Mouse (Mus musculus) kidney, postnatal 14 days (tissue): ENCODE results near the gene Baz1a.
"Not testable (repeated sequence)": the region's sequence is repeated elsewhere in the genome, so short reads cannot be mapped to it uniquely, and the experiment has no call there.

ENCODE experiments used
- DNase-seq: peaks from one replicate; pipeline ENCODE4 v3.0.0; 2022; ENCODE audit warnings: mixed read lengths

Baz1a gene

GRCm38 (mm10) chr12:55007361-55008008 lies 6.7 kb downstream of the Baz1a start:
- no peak for DNase-seq

DNA sequence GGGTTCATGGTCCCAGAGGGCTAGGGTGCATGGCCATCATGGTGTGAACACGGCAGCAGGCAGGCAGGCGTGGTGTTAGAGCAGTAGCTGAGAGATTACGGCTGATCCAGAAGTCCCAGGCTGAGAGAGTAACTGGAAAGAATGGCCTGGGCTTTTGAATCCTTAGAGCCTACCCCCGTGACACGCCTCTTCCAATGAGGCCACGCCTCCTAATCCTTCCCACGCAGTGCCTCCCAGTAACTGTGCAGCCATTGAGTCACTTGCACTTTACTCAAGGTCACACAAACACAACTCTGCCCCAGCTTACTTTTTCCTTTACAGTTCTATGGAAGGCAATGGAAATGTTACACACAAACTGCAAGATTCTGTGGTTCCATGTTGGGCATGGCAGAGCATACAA lies 8.1 kb downstream of the Baz1a start:
- no peak for DNase-seq

DNA sequence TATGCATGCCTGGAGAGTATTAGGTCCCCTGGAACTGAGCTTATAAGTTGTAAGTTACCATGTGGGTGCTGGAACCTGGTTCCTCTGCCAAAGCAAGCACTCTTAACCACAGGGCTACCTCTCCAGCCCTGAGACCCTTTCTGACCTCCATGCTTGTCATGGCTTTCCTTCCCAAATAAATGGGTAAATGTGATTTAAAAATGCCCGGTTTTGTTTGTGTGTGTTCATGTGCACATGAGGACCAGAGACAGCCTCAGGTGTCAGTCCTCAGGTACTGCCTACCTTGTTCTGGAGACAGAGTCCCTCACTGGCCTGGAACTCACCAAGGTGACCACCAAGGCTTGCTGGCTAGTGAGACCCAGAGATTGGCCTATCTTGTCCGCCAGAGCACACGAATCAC lies 9.8 kb downstream of the Baz1a start:
- no peak for DNase-seq

DNA sequence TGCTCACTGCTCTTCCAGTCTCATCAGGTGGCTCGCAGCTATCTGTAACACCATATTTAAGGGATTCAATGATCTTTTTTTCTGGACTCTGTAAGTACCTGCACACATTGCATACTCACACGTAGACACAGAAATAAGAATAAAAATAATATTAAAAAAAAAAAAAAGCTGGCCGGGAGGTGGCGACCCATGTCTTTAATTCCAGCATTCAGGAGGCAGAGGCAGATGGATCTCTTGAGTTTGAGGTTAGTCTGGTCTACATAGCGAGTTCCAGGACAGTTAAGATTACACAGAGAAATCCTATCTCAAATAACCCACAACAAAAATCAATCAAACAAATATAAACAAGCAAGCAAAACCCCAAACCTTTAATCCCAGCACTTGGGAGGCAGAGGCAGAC lies 10.3 kb downstream of the Baz1a start:
- DNase-seq = no peak

DNA sequence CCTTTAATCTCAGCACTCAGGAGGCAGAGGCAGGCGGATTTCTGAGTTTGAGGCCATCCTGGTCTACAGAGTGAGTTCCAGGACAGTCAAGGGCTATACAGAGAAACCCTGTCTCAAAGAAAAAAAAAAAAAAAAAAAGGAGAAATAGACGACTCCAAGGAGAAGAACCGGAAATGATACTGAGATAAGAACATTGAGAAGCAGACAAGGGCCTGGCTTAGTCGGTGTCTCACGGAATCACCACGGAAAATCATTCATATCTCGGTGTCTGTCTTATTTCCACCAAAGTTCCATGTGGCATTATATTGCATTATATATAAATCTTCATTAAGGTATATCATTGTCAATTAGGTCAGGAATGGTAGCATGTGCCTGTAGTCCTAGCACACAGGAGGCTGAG lies 11.6 kb downstream of the Baz1a start:
- DNase-seq = not testable (repeated sequence)

- DNase-seq = peak; percentile 20
These were observed 15.0 kb downstream of the Baz1a start for GRCm38 (mm10) chr12:54999016-54999690.

DNA sequence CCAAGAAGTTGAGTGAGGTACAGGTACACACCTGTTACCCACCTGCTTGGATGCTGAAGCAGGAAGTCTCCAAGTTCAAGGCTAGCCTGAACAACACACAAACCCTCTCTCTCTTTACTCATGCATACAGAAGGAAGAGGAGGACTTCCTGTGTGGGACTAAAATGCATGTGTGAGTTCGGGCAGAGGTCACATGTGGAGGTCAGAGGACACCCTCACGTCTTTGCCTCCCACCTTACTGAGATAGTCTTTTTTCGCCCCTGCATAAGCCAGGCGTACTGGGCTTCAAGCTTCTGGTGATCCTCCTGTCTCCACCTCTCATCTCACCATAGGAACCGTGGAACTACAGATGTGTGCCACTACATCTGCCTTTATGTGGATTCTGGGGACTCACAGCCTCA lies 15.7 kb downstream of the Baz1a start:
- DNase-seq = no peak

DNA sequence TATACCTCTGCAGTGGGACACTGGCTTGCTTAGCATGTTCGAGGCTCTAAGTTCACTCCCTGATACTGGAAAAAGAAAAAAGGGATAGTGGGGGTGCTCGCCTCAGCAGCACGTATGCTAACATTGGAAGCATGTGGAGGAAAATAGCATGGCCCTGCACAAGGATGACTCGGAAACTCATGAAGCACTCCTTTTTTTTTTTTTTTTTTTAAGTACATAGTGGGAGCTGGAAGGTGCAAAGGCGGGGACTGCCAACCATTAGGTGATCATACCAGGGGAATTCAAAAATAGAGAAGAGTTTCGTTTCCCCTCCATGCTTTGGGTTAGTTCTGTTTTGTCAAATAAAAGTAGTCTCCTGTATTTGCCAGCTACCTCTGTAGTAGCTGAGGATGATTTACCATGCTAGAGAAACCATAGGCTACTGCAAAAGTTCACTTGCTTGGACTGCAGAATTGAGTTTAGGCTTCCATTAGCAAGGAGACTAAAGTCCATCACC lies 17.1 kb downstream of the Baz1a start:
- no peak for DNase-seq

DNA sequence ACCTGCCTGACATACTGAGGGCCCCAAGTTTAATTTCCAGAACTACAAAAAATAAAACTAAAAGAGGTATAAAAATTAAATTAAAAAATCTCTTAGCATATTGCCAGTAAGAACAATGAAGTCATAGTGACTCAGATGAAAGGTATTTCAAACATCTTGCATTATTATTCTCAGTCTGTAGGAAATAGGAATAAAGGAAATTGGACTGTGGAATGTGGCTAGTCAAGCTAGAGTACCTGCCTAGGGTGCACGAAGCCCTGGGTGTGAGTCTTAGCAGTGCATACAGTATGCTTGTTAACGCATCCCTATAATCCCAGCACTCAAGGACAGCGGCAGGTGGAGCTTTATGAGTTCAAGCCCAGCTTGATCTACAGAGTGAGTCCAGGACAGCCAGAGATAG lies 18.2 kb downstream of the Baz1a start:
- no peak for DNase-seq

DNA sequence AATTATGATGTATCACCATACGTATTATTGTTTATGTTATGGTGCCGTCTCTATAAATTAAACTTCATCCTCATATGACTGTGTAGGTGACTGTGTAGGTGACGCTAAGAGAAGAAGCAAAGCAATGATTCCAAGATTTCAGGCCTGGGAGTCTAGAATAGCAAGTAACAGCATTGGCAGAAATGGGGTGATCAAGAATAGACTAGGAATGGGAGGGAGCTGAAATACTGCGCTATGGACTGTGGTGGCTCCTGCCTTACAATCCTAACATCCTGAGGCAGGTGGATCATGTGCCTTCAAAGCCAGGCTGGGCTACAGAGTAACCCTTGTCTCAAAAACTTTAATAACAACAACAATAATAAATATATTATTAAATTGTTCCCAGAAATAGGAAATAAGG lies 19.7 kb downstream of the Baz1a start:
- DNase-seq = no peak

GRCm38 (mm10) chr12:54994068-54994386 lies 20.1 kb downstream of the Baz1a start:
- DNase-seq = no peak

GRCm38 (mm10) chr12:54993246-54994067 lies 20.7 kb downstream of the Baz1a start:
- DNase-seq = no peak

DNA sequence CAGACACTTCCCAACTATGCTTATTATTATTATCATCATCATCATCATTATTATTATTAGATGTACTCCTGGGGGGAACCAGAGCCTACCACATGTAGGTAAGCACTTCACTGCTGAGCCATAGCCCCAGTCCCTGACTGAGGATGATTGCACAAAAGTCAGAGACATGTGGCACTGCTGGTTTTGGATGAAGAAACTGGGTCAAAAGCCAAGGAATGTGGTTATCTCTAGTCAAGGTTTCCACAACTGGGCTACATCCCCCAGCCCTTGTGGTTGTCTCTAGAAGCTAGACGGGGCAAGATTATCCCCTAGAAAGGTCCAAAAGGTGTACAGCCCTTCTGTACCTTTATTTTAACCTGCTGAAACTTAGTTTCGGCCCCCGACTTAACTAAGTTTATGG lies 21.3 kb downstream of the Baz1a start:
- DNase-seq = no peak

- no peak for DNase-seq
These were observed 25.8 kb downstream of the Baz1a start for GRCm38 (mm10) chr12:54988323-54988850.

GRCm38 (mm10) chr12:54987156-54987555 lies 27.0 kb downstream of the Baz1a start:
- no peak for DNase-seq

- peak; percentile 82 for DNase-seq
These were observed 28.0 kb downstream of the Baz1a start, which contains the start of gene Gm20403 for GRCm38 (mm10) chr12:54986052-54986717. Gm20403 (minus strand) TSS chr12:54986529.

GRCm38 (mm10) chr12:54985257-54986051 lies 28.7 kb downstream of the Baz1a start:
- peak; percentile 74 for DNase-seq

GRCm38 (mm10) chr12:54984701-54985256 lies 29.4 kb downstream of the Baz1a start:
- DNase-seq = no peak

DNA sequence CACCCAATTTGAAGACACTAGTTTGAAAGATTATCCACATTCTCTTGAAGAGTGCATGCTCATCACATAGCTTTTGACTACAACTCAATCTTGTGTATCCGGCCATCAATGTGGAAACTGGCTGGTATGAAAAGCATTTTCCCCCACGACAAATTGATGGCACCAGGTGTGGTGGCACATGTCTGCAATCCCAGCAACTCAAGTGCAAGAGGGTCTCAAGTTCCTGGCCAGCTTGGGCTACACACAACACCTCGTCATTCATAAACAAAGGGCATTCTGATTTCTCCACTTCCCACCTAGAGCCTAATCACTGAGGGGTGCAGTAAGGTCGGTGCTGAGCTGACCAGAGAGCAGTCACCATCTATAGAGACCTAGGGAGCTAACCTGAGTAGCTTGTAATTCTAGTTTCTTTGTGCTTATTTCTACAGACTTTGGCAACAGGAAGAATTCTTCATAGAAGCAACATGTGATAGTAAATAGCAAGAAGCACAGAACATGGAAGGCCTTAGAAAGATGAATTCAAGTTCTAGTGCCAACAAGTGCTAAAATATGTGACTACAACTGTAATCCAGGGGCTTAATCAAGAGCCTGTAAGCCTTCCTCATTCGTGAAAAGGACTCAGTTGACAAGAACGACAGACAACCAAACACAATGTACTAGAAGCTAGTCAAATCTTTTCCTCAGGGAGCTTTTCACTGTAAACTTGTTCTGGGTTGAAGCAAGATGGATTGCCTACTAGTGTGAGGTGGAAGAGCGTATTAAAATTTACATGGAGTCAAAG lies 31.0 kb downstream of the Baz1a start:
- no peak for DNase-seq

GRCm38 (mm10) chr12:54981962-54982361 lies 32.2 kb downstream of the Baz1a start:
- no peak for DNase-seq

- no peak for DNase-seq
These were observed 33.2 kb downstream of the Baz1a start for GRCm38 (mm10) chr12:54980939-54981338.
